ENCODE assay signal across 11 mouse cellular contexts in the genomic region with DNA sequence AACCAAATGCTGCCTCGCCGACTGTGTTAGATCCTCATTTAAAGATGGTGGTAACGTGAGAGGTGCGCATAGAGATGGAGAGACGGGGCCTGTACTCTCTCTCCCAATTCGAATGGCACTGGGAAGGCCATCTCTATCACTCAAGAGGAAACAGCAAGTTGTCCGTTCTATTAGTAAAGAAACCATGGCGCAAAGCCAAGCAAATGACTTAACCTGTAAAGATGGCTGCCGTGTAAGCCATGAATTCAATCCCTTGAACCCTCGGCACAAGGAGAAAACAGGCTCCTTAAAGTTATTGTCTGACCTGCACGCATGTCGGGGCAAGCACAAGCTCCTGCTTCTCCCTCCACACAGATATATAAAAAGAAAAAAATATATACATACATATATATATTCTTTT. TPM values are rescaled to one million over a fixed set of nuclear protein-coding genes. Genes with fewer than 3 reads are reported as not detected.
DNase-seq lines count a peak whose midpoint lies in the region; ATAC-seq lines count a peak whose summit lies in the region.
"Had no signal": no experiment of that assay in that cellular context is flagged by ENCODE, and none has a peak within 500 bp of the region (broad histone marks: within the 10 kb centered on the region; RNA-seq: fewer than 3 reads in every experiment).

No protein-coding gene starts in this region.

- no peak overlapping the region for H3K4me3 ChIP-seq in heart, embryonic 16.5 days (ENCODE audit: low read length)
- no peak overlapping the region for H3K4me3 ChIP-seq in midbrain, embryonic 14.5 days (replicated peaks; ENCODE audit: low read depth, low read length)
- no peak overlapping the region for H3K4me3 ChIP-seq in midbrain, embryonic 15.5 days
- no peak overlapping the region for H3K4me3 ChIP-seq in intestine, embryonic 15.5 days (replicated peaks)

- no peaks in the 10 kb centered on the region for H3K9me3 ChIP-seq in heart, embryonic 16.5 days (replicated peaks; ENCODE audit: control insufficient read depth, low read length)
- H3K9me3 ChIP-seq in midbrain, embryonic 14.5 days (ENCODE audit: control insufficient read depth, low read length): no peaks in the 10 kb centered on the region
- no peaks in the 10 kb centered on the region for H3K9me3 ChIP-seq in midbrain, embryonic 15.5 days
- no peaks in the 10 kb centered on the region for H3K9me3 ChIP-seq in intestine, embryonic 15.5 days

- H3K27ac ChIP-seq in heart, embryonic 16.5 days (ENCODE audit: low read length): peak overlapping the region; percentile 87
- H3K27ac ChIP-seq in midbrain, embryonic 14.5 days (replicated peaks; ENCODE audit: low read depth, low read length): peak overlapping the region; percentile 73; the same call in 1 of the 2 replicates
- no peak overlapping the region for H3K27ac ChIP-seq in midbrain, embryonic 15.5 days
- H3K27ac ChIP-seq in intestine, embryonic 15.5 days: peak overlapping the region; percentile 90
- H3K27ac ChIP-seq: liver, embryonic 14.5 days had no signal

- no peaks in the 10 kb centered on the region for H3K27me3 ChIP-seq in heart, embryonic 16.5 days (ENCODE audit: control insufficient read depth, insufficient read depth, low read length)
- H3K27me3 ChIP-seq in midbrain, embryonic 14.5 days (ENCODE audit: control insufficient read depth, insufficient read depth, low read length): no peaks in the 10 kb centered on the region
- H3K27me3 ChIP-seq in midbrain, embryonic 15.5 days (replicated peaks): no peaks in the 10 kb centered on the region
- H3K27me3 ChIP-seq in intestine, embryonic 15.5 days (replicated peaks): no peaks in the 10 kb centered on the region

- H3K4me1 ChIP-seq in heart, embryonic 16.5 days (ENCODE audit: control insufficient read depth, insufficient read depth, low read length): peaks cover 75% of the 10 kb centered on the region
- peaks cover 33% of the 10 kb centered on the region for H3K4me1 ChIP-seq in midbrain, embryonic 14.5 days (ENCODE audit: control insufficient read depth, insufficient read depth, low read length)
- H3K4me1 ChIP-seq in midbrain, embryonic 15.5 days: peaks cover 40% of the 10 kb centered on the region
- peaks cover 77% of the 10 kb centered on the region for H3K4me1 ChIP-seq in intestine, embryonic 15.5 days (replicated peaks)

- peak overlapping the region; percentile 45 for H3K4me2 ChIP-seq in heart, embryonic 16.5 days (ENCODE audit: low read depth, low read length)
- H3K4me2 ChIP-seq in midbrain, embryonic 14.5 days (ENCODE audit: low read length): 0 out of 2 replicates have a peak overlapping the region, but pooled peaks have one; percentile 34
- H3K4me2 ChIP-seq in midbrain, embryonic 15.5 days: no peak overlapping the region
- H3K4me2 ChIP-seq in intestine, embryonic 15.5 days (replicated peaks): peak overlapping the region; percentile 55

- no peaks in the 10 kb centered on the region for H3K36me3 ChIP-seq in heart, embryonic 16.5 days (ENCODE audit: control insufficient read depth, insufficient read depth)
- no peaks in the 10 kb centered on the region for H3K36me3 ChIP-seq in midbrain, embryonic 14.5 days (ENCODE audit: control insufficient read depth, insufficient read depth, low read length)
- no peaks in the 10 kb centered on the region for H3K36me3 ChIP-seq in midbrain, embryonic 15.5 days (replicated peaks)
- no peaks in the 10 kb centered on the region for H3K36me3 ChIP-seq in intestine, embryonic 15.5 days

- WGBS in heart, embryonic 16.5 days: 55% methylated on average over 12 of the region's 12 CpGs
- 75% methylated on average over 12 of the region's 12 CpGs for WGBS in midbrain, embryonic 14.5 days
- 71% methylated on average over 12 of the region's 12 CpGs for WGBS in midbrain, embryonic 15.5 days
- 35% methylated on average over 12 of the region's 12 CpGs for WGBS in intestine, embryonic 15.5 days

- intact Hi-C loops in heart, postnatal 36 days (cut with DNase I): no loop called here

- DNase-seq in heart, postnatal 36 days: no peak
- no peak for DNase-seq in midbrain, embryonic 14.5 days
- DNase-seq in gastrocnemius, postnatal 25 days: no peak
- no peak for DNase-seq in adrenal gland, postnatal 36 days
- DNase-seq: gastrocnemius, postnatal 10 days; thymus, adult 2 months had no signal

- ATAC-seq in heart, embryonic 16.5 days (replicated peaks; ENCODE audit: extremely low read depth, insufficient read depth, low FRiP score): no peak
- ATAC-seq in midbrain, embryonic 14.5 days (ENCODE audit: low FRiP score, low TSS enrichment): no peak
- ATAC-seq in midbrain, embryonic 15.5 days (replicated peaks): no peak
- no peak for ATAC-seq in intestine, embryonic 15.5 days
- ATAC-seq in activated CD4-positive, CD25-positive, alpha-beta regulatory T cell, adult 4 months: no peak

- peak overlapping the region; percentile 71; the same call in 1 of the 2 replicates for H3K9ac ChIP-seq in heart, embryonic 16.5 days (ENCODE audit: low read length)
- H3K9ac ChIP-seq in midbrain, embryonic 14.5 days (replicated peaks; ENCODE audit: low read length): no peak overlapping the region
- H3K9ac ChIP-seq in midbrain, embryonic 15.5 days: no peak overlapping the region
- no peak overlapping the region for H3K9ac ChIP-seq in intestine, embryonic 15.5 days
- H3K9ac ChIP-seq: liver, embryonic 14.5 days had no signal

RNA-seq across cellular contexts. Expression of gene Ptk7, which starts 11.5 kb away (rescaled TPM):
- 37.6 and 46.0 TPM in 2 replicates for polyA plus RNA-seq in heart, embryonic 16.5 days (2015; fragmentation: Nextera tagmentation; extraction: Ambion mirVana)
- 1 to 10 TPM; 2.7 to 4.0 TPM for total RNA-seq in heart, postnatal 36 days (2021)
- 19.6 and 20.0 TPM in 2 replicates for polyA plus RNA-seq in midbrain, embryonic 14.5 days (2014; fragmentation: Nextera tagmentation; extraction: Ambion mirVana)
- 33.6 and 34.8 TPM in 2 replicates for polyA plus RNA-seq in midbrain, embryonic 15.5 days (2015; fragmentation: Nextera tagmentation; extraction: Ambion mirVana)
- 61.8 and 66.2 TPM in 2 replicates for polyA plus RNA-seq in intestine, embryonic 15.5 days (2015; fragmentation: Nextera tagmentation; extraction: Ambion mirVana)
- total RNA-seq in gastrocnemius, postnatal 25 days (2021): 1 to 10 TPM; 1.1 to 1.3 TPM
- under 1 TPM in 1 of 2 experiments, not detected in 1; 0.22 TPM for polyA plus RNA-seq in activated CD4-positive, CD25-positive, alpha-beta regulatory T cell, adult 4 months (2017; shearing (Covaris generic))
- total RNA-seq in adrenal gland, postnatal 36 days (2021): 10 to 100 TPM in 1 of 2 experiments, 1 to 10 TPM in 1; 6.8 to 11.7 TPM

RNA-seq across cellular contexts. Expression of gene Klc4, which starts 28.0 kb away (rescaled TPM):
- 25.7 and 29.0 TPM in 2 replicates for polyA plus RNA-seq in heart, embryonic 16.5 days (2015; fragmentation: Nextera tagmentation; extraction: Ambion mirVana)
- total RNA-seq in heart, postnatal 36 days (2021): 10 to 100 TPM; 24.5 to 29.1 TPM
- 32.8 and 33.4 TPM in 2 replicates for polyA plus RNA-seq in midbrain, embryonic 14.5 days (2014; fragmentation: Nextera tagmentation; extraction: Ambion mirVana)
- polyA plus RNA-seq in midbrain, embryonic 15.5 days (2015; fragmentation: Nextera tagmentation; extraction: Ambion mirVana): 42.5 and 44.5 TPM in 2 replicates
- polyA plus RNA-seq in intestine, embryonic 15.5 days (2015; fragmentation: Nextera tagmentation; extraction: Ambion mirVana): 64.6 and 73.2 TPM in 2 replicates
- total RNA-seq in gastrocnemius, postnatal 25 days (2021): 10 to 100 TPM; 12.7 to 15.0 TPM
- polyA plus RNA-seq in activated CD4-positive, CD25-positive, alpha-beta regulatory T cell, adult 4 months (2017; shearing (Covaris generic)): 10 to 100 TPM in 1 of 2 experiments, 1 to 10 TPM in 1; 5.6 to 11.2 TPM
- total RNA-seq in adrenal gland, postnatal 36 days (2021): 10 to 100 TPM; 35.3 to 50.3 TPM

RNA-seq across cellular contexts. Expression of gene Mrpl2, which starts 28.2 kb away (rescaled TPM):
- polyA plus RNA-seq in heart, embryonic 16.5 days (2015; fragmentation: Nextera tagmentation; extraction: Ambion mirVana): 117 and 119 TPM in 2 replicates
- total RNA-seq in heart, postnatal 36 days (2021): 100 to 1,000 TPM; 130 to 134 TPM
- 73.2 and 78.0 TPM in 2 replicates for polyA plus RNA-seq in midbrain, embryonic 14.5 days (2014; fragmentation: Nextera tagmentation; extraction: Ambion mirVana)
- polyA plus RNA-seq in midbrain, embryonic 15.5 days (2015; fragmentation: Nextera tagmentation; extraction: Ambion mirVana): 60.6 and 74.5 TPM in 2 replicates
- polyA plus RNA-seq in intestine, embryonic 15.5 days (2015; fragmentation: Nextera tagmentation; extraction: Ambion mirVana): 148 and 156 TPM in 2 replicates
- total RNA-seq in gastrocnemius, postnatal 25 days (2021): 100 to 1,000 TPM in 1 of 2 experiments, 10 to 100 TPM in 1; 99.2 to 110 TPM
- 10 to 100 TPM; 67.3 to 68.4 TPM for polyA plus RNA-seq in activated CD4-positive, CD25-positive, alpha-beta regulatory T cell, adult 4 months (2017; shearing (Covaris generic))
- 100 to 1,000 TPM in 1 of 2 experiments, 10 to 100 TPM in 1; 92.6 to 114 TPM for total RNA-seq in adrenal gland, postnatal 36 days (2021)

RNA-seq across cellular contexts. Expression of gene Cul7, which starts 32.3 kb away (rescaled TPM):
- polyA plus RNA-seq in heart, embryonic 16.5 days (2015; fragmentation: Nextera tagmentation; extraction: Ambion mirVana): 39.8 and 46.0 TPM in 2 replicates
- 10 to 100 TPM; 20.7 to 23.8 TPM for total RNA-seq in heart, postnatal 36 days (2021)
- polyA plus RNA-seq in midbrain, embryonic 14.5 days (2014; fragmentation: Nextera tagmentation; extraction: Ambion mirVana): 32.3 and 32.9 TPM in 2 replicates
- polyA plus RNA-seq in midbrain, embryonic 15.5 days (2015; fragmentation: Nextera tagmentation; extraction: Ambion mirVana): 44.7 and 46.3 TPM in 2 replicates
- polyA plus RNA-seq in intestine, embryonic 15.5 days (2015; fragmentation: Nextera tagmentation; extraction: Ambion mirVana): 41.1 and 45.7 TPM in 2 replicates
- 10 to 100 TPM in 1 of 2 experiments, 1 to 10 TPM in 1; 8.8 to 14.4 TPM for total RNA-seq in gastrocnemius, postnatal 25 days (2021)
- 1 to 10 TPM; 2.8 to 4.1 TPM for polyA plus RNA-seq in activated CD4-positive, CD25-positive, alpha-beta regulatory T cell, adult 4 months (2017; shearing (Covaris generic))
- total RNA-seq in adrenal gland, postnatal 36 days (2021): 10 to 100 TPM; 36.3 to 42.2 TPM

RNA-seq across cellular contexts. Expression of gene Rrp36, which starts 56.4 kb away (rescaled TPM):
- 39.0 and 39.7 TPM in 2 replicates for polyA plus RNA-seq in heart, embryonic 16.5 days (2015; fragmentation: Nextera tagmentation; extraction: Ambion mirVana)
- total RNA-seq in heart, postnatal 36 days (2021): 10 to 100 TPM in 1 of 2 experiments, 1 to 10 TPM in 1; 9.5 to 10.7 TPM
- 35.3 and 40.5 TPM in 2 replicates for polyA plus RNA-seq in midbrain, embryonic 14.5 days (2014; fragmentation: Nextera tagmentation; extraction: Ambion mirVana)
- polyA plus RNA-seq in midbrain, embryonic 15.5 days (2015; fragmentation: Nextera tagmentation; extraction: Ambion mirVana): 49.9 and 50.8 TPM in 2 replicates
- polyA plus RNA-seq in intestine, embryonic 15.5 days (2015; fragmentation: Nextera tagmentation; extraction: Ambion mirVana): 56.4 and 58.4 TPM in 2 replicates
- total RNA-seq in gastrocnemius, postnatal 25 days (2021): 10 to 100 TPM in 1 of 2 experiments, 1 to 10 TPM in 1; 7.5 to 12.1 TPM
- 10 to 100 TPM; 44.0 to 48.0 TPM for polyA plus RNA-seq in activated CD4-positive, CD25-positive, alpha-beta regulatory T cell, adult 4 months (2017; shearing (Covaris generic))
- 10 to 100 TPM; 23.8 to 30.4 TPM for total RNA-seq in adrenal gland, postnatal 36 days (2021)

Comparison
In these comparisons a context has a peak if more than half of its experiments do, and no peak if none do; other contexts are left out.
1. RNA of gene Ptk7, which starts 11.5 kb away (polyA plus RNA-seq): 61.8 to 66.2 TPM in intestine, embryonic 15.5 days, 37.6 to 46.0 TPM in heart, embryonic 16.5 days, 33.6 to 34.8 TPM in midbrain, embryonic 15.5 days and 19.6 to 20.0 TPM in midbrain, embryonic 14.5 days; 0.22 TPM in activated CD4-positive, CD25-positive, alpha-beta regulatory T cell, adult 4 months; every median in the first group is over 10 times any median in the second.